Mouse (Mus musculus) hindbrain, embryonic 14.5 days (tissue): ENCODE measurements around the gene Ctnna3. TPM values are rescaled to one million over a fixed set of nuclear protein-coding genes. Genes with fewer than 3 reads are reported as not detected.

Experiments used
- ATAC-seq: fragments of 200-750 bp; cut with Nextera tagmentation; 2 replicates; pipeline ENCODE4 v1.8.0; 2017; ENCODE audit warnings: moderate number of reproducible peaks, mild to moderate bottlenecking, moderate TSS enrichment, moderate library complexity; ENCODE audit not compliant: low FRiP score
- DNase-seq: peaks from one replicate; pipeline ENCODE4 v3.0.0-alpha.2; 2015; ENCODE audit warnings: low spot score
- H3K27ac ChIP-seq: fragments of 300-500 bp; sonication (generic); 2 replicates; pipeline ENCODE4 v1.5.1; 2014; ENCODE audit warnings: mild to moderate bottlenecking, moderate library complexity
- H3K27me3 ChIP-seq: fragments of 300-500 bp; sonication (generic); 2 replicates; pipeline ENCODE4 v1.6.1; 2014; ENCODE audit warnings: mild to moderate bottlenecking, low read length, mixed read lengths; ENCODE audit not compliant: control insufficient read depth, insufficient read depth
- H3K36me3 ChIP-seq: fragments of 300-500 bp; sonication (generic); replicated peaks from 2 replicates; pipeline ENCODE4 v1.6.1; 2014; ENCODE audit not compliant: control insufficient read depth, insufficient read depth
- H3K4me1 ChIP-seq: fragments of 300-500 bp; sonication (generic); replicated peaks from 2 replicates; pipeline ENCODE4 v1.6.1; 2014; ENCODE audit warnings: antibody characterized with exemption, low read length, mixed read lengths; ENCODE audit not compliant: control insufficient read depth, insufficient read depth
- H3K4me2 ChIP-seq: fragments of 300-500 bp; sonication (generic); replicated peaks from 2 replicates; pipeline ENCODE4 v1.6.1; 2014; ENCODE audit warnings: mild to moderate bottlenecking, moderate library complexity
- H3K4me3 ChIP-seq: fragments of 300-500 bp; sonication (generic); replicated peaks from 2 replicates; pipeline ENCODE4 v1.5.1; 2014; ENCODE audit warnings: mild to moderate bottlenecking, low read length
- H3K9ac ChIP-seq: fragments of 300-500 bp; sonication (generic); 2 replicates; pipeline ENCODE4 v1.6.1; 2014
- H3K9me3 ChIP-seq: fragments of 300-500 bp; sonication (generic); 2 replicates; pipeline ENCODE4 v1.6.1; 2016; ENCODE audit warnings: low read length; ENCODE audit not compliant: control insufficient read depth
- WGBS: fragments of 180-500 bp; shearing (Covaris S2); extraction: QIAGEN DNeasy Blood & Tissue Kit; methylation state at CpG from one replicate; pipeline ENCODE4 v1.1.7; 2014; 5-methylcytosine and 5-hydroxymethylcytosine counted together
- polyA plus RNA-seq: library from polyadenylated mRNA; unstranded; fragments of >200 nt; fragmentation: Nextera tagmentation; extraction: Ambion mirVana; gene quantifications from 2 replicates; pipeline ENCODE4 v1.2.1, GENCODE M21; 2014

The Ctnna3 gene
- polyA plus RNA-seq, 1 experiment from 2014 or later, result 4.1 TPM

GRCm38 (mm10) chr10:64030901-64031300 lies 601.0 kb downstream of the Ctnna3 start:
- Histone ChIP-seq H3K9me3 (no peaks in the 10 kb centered on the region), H3K4me3 (no peak overlapping the region), H3K4me2 (no peak overlapping the region), H3K36me3 (no peaks in the 10 kb centered on the region), H3K9ac (no peak overlapping the region), H3K4me1 (no peaks in the 10 kb centered on the region), H3K27ac (no peak overlapping the region), H3K27me3 (no peaks in the 10 kb centered on the region)
- DNase-seq (no peak), ATAC-seq (no peak)

- no peak overlapping the region for H3K27ac ChIP-seq
Measured at GRCm38 (mm10) chr10:64039760-64040535, 610.0 kb downstream of the Ctnna3 start.

GRCm38 (mm10) chr10:64041218-64041617 lies 611.3 kb downstream of the Ctnna3 start:
- H3K4me3 ChIP-seq, result no peak overlapping the region
- WGBS, result 80% methylated on average over 7 of the region's 7 CpGs
- no peak overlapping the region for H3K9ac ChIP-seq
- no peaks in the 10 kb centered on the region for H3K27me3 ChIP-seq
- no peaks in the 10 kb centered on the region for H3K36me3 ChIP-seq
- no peaks in the 10 kb centered on the region for H3K9me3 ChIP-seq
- no peak overlapping the region for H3K27ac ChIP-seq
- DNase-seq, result no peak
- H3K4me2 ChIP-seq, result no peak overlapping the region
- no peak for ATAC-seq
- H3K4me1 ChIP-seq, result peaks cover 5% of the 10 kb centered on the region; the same call in 1 of the 2 replicates

More at GRCm38 (mm10) chr10:64039760-64040535, 610.0 kb downstream of the Ctnna3 start:
- no peaks in the 10 kb centered on the region for H3K36me3 ChIP-seq
- H3K4me3 ChIP-seq, result no peak overlapping the region
- no peaks in the 10 kb centered on the region for H3K9me3 ChIP-seq
- no peak overlapping the region for H3K9ac ChIP-seq
- 66% methylated on average over 17 of the region's 17 CpGs for WGBS
- ATAC-seq, result peak; percentile 65; the same call in 1 of the 2 replicates
- H3K27me3 ChIP-seq, result no peaks in the 10 kb centered on the region
- DNase-seq, result no peak
- no peak overlapping the region for H3K4me2 ChIP-seq
- peaks cover 5% of the 10 kb centered on the region; the same call in 1 of the 2 replicates for H3K4me1 ChIP-seq

- Histone ChIP-seq H3K27ac (no peak overlapping the region), H3K36me3 (no peaks in the 10 kb centered on the region), H3K27me3 (no peaks in the 10 kb centered on the region), H3K4me1 (peaks cover 5% of the 10 kb centered on the region; the same call in 1 of the 2 replicates), H3K9me3 (no peaks in the 10 kb centered on the region), H3K4me3 (no peak overlapping the region), H3K9ac (no peak overlapping the region), H3K4me2 (no peak overlapping the region)
- WGBS, result 72% methylated on average over 11 of the region's 11 CpGs
- ATAC-seq (no peak), DNase-seq (no peak)
Measured at GRCm38 (mm10) chr10:64041892-64042291, 612.0 kb downstream of the Ctnna3 start.

- H3K27me3 ChIP-seq, result no peaks in the 10 kb centered on the region
- 89% methylated on average over 6 of the region's 6 CpGs for WGBS
- no peak for ATAC-seq
- H3K9ac ChIP-seq, result no peak overlapping the region
- no peaks in the 10 kb centered on the region for H3K9me3 ChIP-seq
- H3K4me2 ChIP-seq, result no peak overlapping the region
- no peak overlapping the region for H3K27ac ChIP-seq
- H3K36me3 ChIP-seq, result no peaks in the 10 kb centered on the region
- DNase-seq, result no peak
- no peaks in the 10 kb centered on the region for H3K4me1 ChIP-seq
- no peak overlapping the region for H3K4me3 ChIP-seq
Measured at GRCm38 (mm10) chr10:64049151-64049550, 619.3 kb downstream of the Ctnna3 start.

GRCm38 (mm10) chr10:64049946-64050345 lies 620.0 kb downstream of the Ctnna3 start:
- H3K27me3 ChIP-seq, result no peaks in the 10 kb centered on the region
- no peak for DNase-seq
- no peak overlapping the region for H3K9ac ChIP-seq
- H3K4me2 ChIP-seq, result no peak overlapping the region
- no peak overlapping the region for H3K27ac ChIP-seq
- no peaks in the 10 kb centered on the region for H3K9me3 ChIP-seq
- no peaks in the 10 kb centered on the region for H3K36me3 ChIP-seq
- WGBS, result 72% methylated on average over 6 of the region's 6 CpGs
- no peak overlapping the region for H3K4me3 ChIP-seq
- ATAC-seq, result no peak
- no peaks in the 10 kb centered on the region for H3K4me1 ChIP-seq

GRCm38 (mm10) chr10:64063704-64064103 lies 633.8 kb downstream of the Ctnna3 start:
- Histone ChIP-seq H3K4me2 (no peak overlapping the region), H3K4me3 (no peak overlapping the region), H3K36me3 (no peaks in the 10 kb centered on the region), H3K9ac (no peak overlapping the region), H3K27me3 (no peaks in the 10 kb centered on the region), H3K9me3 (no peaks in the 10 kb centered on the region), H3K27ac (no peak overlapping the region), H3K4me1 (no peaks in the 10 kb centered on the region)
- DNase-seq (no peak), ATAC-seq (no peak)
- WGBS, result 90% methylated on average over 9 of the region's 9 CpGs

GRCm38 (mm10) chr10:64075944-64076343 lies 646.0 kb downstream of the Ctnna3 start:
- no peaks in the 10 kb centered on the region for H3K27me3 ChIP-seq
- ATAC-seq, result 0 out of 2 replicates have a peak, but pooled peaks have one; percentile 60
- H3K4me3 ChIP-seq, result no peak overlapping the region
- no peak overlapping the region for H3K9ac ChIP-seq
- H3K4me2 ChIP-seq, result no peak overlapping the region
- H3K9me3 ChIP-seq, result no peaks in the 10 kb centered on the region
- no peaks in the 10 kb centered on the region for H3K36me3 ChIP-seq
- no peak for DNase-seq
- WGBS, result 34% methylated on average over 5 of the region's 5 CpGs
- peaks cover 15% of the 10 kb centered on the region for H3K4me1 ChIP-seq
- H3K27ac ChIP-seq, result no peak overlapping the region

- H3K27ac ChIP-seq, result no peak overlapping the region
Measured at GRCm38 (mm10) chr10:64076410-64077052, 646.6 kb downstream of the Ctnna3 start.

More at GRCm38 (mm10) chr10:64076410-64077052, 646.6 kb downstream of the Ctnna3 start:
- H3K9me3 ChIP-seq, result no peaks in the 10 kb centered on the region
- 43% methylated on average over 10 of the region's 10 CpGs for WGBS
- DNase-seq (no peak), ATAC-seq (no peak)
- H3K4me1 ChIP-seq, result peaks cover 15% of the 10 kb centered on the region
- H3K4me2 ChIP-seq, result no peak overlapping the region
- H3K36me3 ChIP-seq, result no peaks in the 10 kb centered on the region
- no peak overlapping the region for H3K4me3 ChIP-seq
- H3K9ac ChIP-seq, result no peak overlapping the region
- no peaks in the 10 kb centered on the region for H3K27me3 ChIP-seq
